Mouse (Mus musculus) E14TG2a.4 (cell line): ENCODE measurements around the gene Ubl5.
"Not testable (repeated sequence)": the region's sequence is repeated elsewhere in the genome, so short reads cannot be mapped to it uniquely, and the experiment has no call there.

ENCODE experiments used
- H3K27me3 ChIP-seq: 2 replicates; pipeline ENCODE4 v1.6.1; 2014; ENCODE audit warnings: low read length, control low read depth; ENCODE audit not compliant: insufficient read depth
- H3K36me3 ChIP-seq: 2 replicates; pipeline ENCODE4 v1.6.1; 2014; ENCODE audit warnings: low read length, control low read depth; ENCODE audit not compliant: insufficient read depth
- H3K4me1 ChIP-seq: replicated peaks from 2 replicates; pipeline ENCODE4 v1.6.1; 2014; ENCODE audit warnings: low read depth, low read length, control low read depth
- H3K4me3 ChIP-seq: replicated peaks from 2 replicates; pipeline ENCODE4 v1.5.1; 2014; ENCODE audit warnings: mild to moderate bottlenecking, low read length
- H3K9me3 ChIP-seq: 2 replicates; pipeline ENCODE4 v1.6.1; 2014; ENCODE audit warnings: low read length, control low read depth
- CTCF ChIP-seq: conservative IDR thresholded peaks from 2 replicates; pipeline ENCODE4 v1.5.1; 2014; ENCODE audit warnings: low read length
- NANOG ChIP-seq: IDR thresholded peaks from 2 replicates; pipeline ENCODE4 v1.6.1; 2014; ENCODE audit warnings: borderline replicate concordance, low read length, mixed read lengths
- POU5F1 ChIP-seq: IDR thresholded peaks from 2 replicates; pipeline ENCODE4 v1.6.1; 2014; ENCODE audit warnings: low read length, borderline replicate concordance

Gene Ubl5

GRCm38 (mm10) chr9:20642101-20642895 lies at the start of gene Ubl5:
Gene Ubl5, plus strand, starts transcription at chr9:20642878.
- Histone ChIP-seq H3K4me1 (peaks cover 57% of the 10 kb centered on the region), H3K9me3 (no peaks in the 10 kb centered on the region), H3K4me3 (peak within 1 kb of the TSS; percentile 92), H3K27me3 (no peaks in the 10 kb centered on the region), H3K36me3 (peaks cover 49% of the 10 kb centered on the region)
- no peak for TF ChIP-seq CTCF
- no peak for TF ChIP-seq POU5F1
- TF ChIP-seq NANOG: no peak

- Histone ChIP-seq H3K36me3 (peaks cover 7% of the 10 kb centered on the region; the same call in 1 of the 2 replicates), H3K9me3 (no peaks in the 10 kb centered on the region), H3K4me1 (peaks cover 7% of the 10 kb centered on the region), H3K27me3 (no peaks in the 10 kb centered on the region), H3K4me3 (no peak overlapping the region)
- TF ChIP-seq CTCF: no peak
- no peak for TF ChIP-seq POU5F1
- TF ChIP-seq NANOG: no peak
These were observed 41.4 kb upstream of the Ubl5 start for GRCm38 (mm10) chr9:20601270-20601669.

GRCm38 (mm10) chr9:20606269-20606668 lies 36.4 kb upstream of the Ubl5 start:
- H3K27me3 ChIP-seq: no peaks in the 10 kb centered on the region
- no peaks in the 10 kb centered on the region; the same call in 1 of the 2 replicates for H3K9me3 ChIP-seq
- TF ChIP-seq POU5F1 (no peak), NANOG (no peak), CTCF (no peak)
- peak overlapping the region; percentile 90 for H3K4me3 ChIP-seq
- peaks cover 13% of the 10 kb centered on the region for H3K4me1 ChIP-seq
- no peaks in the 10 kb centered on the region for H3K36me3 ChIP-seq

GRCm38 (mm10) chr9:20607100-20607974 lies 35.3 kb upstream of the Ubl5 start:
- TF ChIP-seq CTCF: no peak
- TF ChIP-seq POU5F1: no peak
- no peak for TF ChIP-seq NANOG
- Histone ChIP-seq H3K4me1 (peaks cover 13% of the 10 kb centered on the region), H3K36me3 (no peaks in the 10 kb centered on the region), H3K4me3 (peak overlapping the region; percentile 90), H3K27me3 (no peaks in the 10 kb centered on the region), H3K9me3 (no peaks in the 10 kb centered on the region; the same call in 1 of the 2 replicates)

- TF ChIP-seq CTCF (peak; percentile 36), POU5F1 (no peak)
- Histone ChIP-seq H3K4me1 (peaks cover 11% of the 10 kb centered on the region), H3K4me3 (no peak overlapping the region), H3K27me3 (no peaks in the 10 kb centered on the region), H3K9me3 (no peaks in the 10 kb centered on the region; the same call in 1 of the 2 replicates), H3K36me3 (no peaks in the 10 kb centered on the region)
These were observed 32.7 kb upstream of the Ubl5 start for GRCm38 (mm10) chr9:20609831-20610464.

GRCm38 (mm10) chr9:20611976-20612375 lies 30.7 kb upstream of the Ubl5 start:
- TF ChIP-seq CTCF (no peak), POU5F1 (no peak), NANOG (no peak)
- Histone ChIP-seq H3K4me3 (no peak overlapping the region), H3K9me3 (no peaks in the 10 kb centered on the region; the same call in 1 of the 2 replicates), H3K4me1 (no peaks in the 10 kb centered on the region), H3K36me3 (no peaks in the 10 kb centered on the region), H3K27me3 (no peaks in the 10 kb centered on the region)

GRCm38 (mm10) chr9:20616685-20617084 lies 26.0 kb upstream of the Ubl5 start:
- no peaks in the 10 kb centered on the region for H3K9me3 ChIP-seq
- H3K4me1 ChIP-seq: no peaks in the 10 kb centered on the region
- no peak for TF ChIP-seq NANOG
- no peak for TF ChIP-seq POU5F1
- no peak for TF ChIP-seq CTCF
- H3K4me3 ChIP-seq: no peak overlapping the region
- H3K27me3 ChIP-seq: no peaks in the 10 kb centered on the region
- H3K36me3 ChIP-seq: 0 out of 2 replicates have a peak, but pooled peaks cover 3% of the 10 kb centered on the region

- H3K4me1 ChIP-seq: peaks cover 21% of the 10 kb centered on the region
- H3K36me3 ChIP-seq: 0 out of 2 replicates have a peak, but pooled peaks cover 3% of the 10 kb centered on the region
- TF ChIP-seq CTCF (no peak), POU5F1 (no peak), NANOG (no peak)
- H3K27me3 ChIP-seq: no peaks in the 10 kb centered on the region
- H3K9me3 ChIP-seq: no peaks in the 10 kb centered on the region
- H3K4me3 ChIP-seq: no peak overlapping the region
These were observed 11.3 kb upstream of the Ubl5 start for GRCm38 (mm10) chr9:20631332-20631731.

GRCm38 (mm10) chr9:20635676-20636075 lies 7.0 kb upstream of the Ubl5 start:
- H3K27me3 ChIP-seq, H3K9me3 ChIP-seq, H3K4me3 ChIP-seq: not testable (repeated sequence)
- peaks cover 36% of the 10 kb centered on the region for H3K36me3 ChIP-seq
- H3K4me1 ChIP-seq: peaks cover 56% of the 10 kb centered on the region
